In the genomic region with DNA sequence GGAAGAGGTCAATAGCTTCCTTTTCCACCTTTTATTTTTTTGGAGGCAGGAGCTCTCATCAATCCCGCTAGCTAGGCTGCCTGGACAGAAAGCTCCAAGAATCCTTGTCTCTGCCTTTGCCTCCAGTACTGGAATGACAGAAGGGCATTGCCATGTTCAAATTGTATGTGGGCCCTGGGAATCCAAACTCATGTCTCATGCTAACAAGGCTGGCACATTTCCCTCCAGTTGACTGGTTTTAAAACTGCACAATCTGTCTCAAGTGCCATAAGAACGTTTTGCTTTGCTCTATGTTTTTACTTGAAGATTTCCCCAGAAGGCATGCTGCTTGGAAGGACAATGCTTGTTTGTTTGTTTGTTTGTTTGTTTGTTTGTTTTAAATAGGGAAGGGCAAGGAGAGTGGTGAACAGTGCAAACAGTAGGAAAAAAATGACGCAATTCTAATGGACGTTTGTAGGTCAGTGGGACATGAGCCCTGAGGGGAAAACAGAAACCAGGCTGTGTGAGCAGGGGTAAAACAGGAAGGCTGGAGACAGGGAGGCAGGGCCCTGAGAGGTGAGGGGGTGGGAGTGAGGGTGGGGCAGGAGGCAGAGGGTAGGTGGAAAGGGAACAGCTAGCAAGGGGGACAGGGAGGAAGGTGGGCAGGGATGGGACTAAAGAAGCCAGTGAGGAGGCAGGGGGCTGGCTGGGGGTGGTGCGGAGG, we compare ENCODE assay signal across 13 mouse cellular contexts.
DNase-seq lines count a peak whose midpoint lies in the region; ATAC-seq lines count a peak whose summit lies in the region.
"Had no signal": no experiment of that assay in that cellular context is flagged by ENCODE, and none has a peak within 500 bp of the region (broad histone marks: within the 10 kb centered on the region; RNA-seq: fewer than 3 reads in every experiment).

No protein-coding gene starts in this region.

- no peaks in the 10 kb centered on the region for H3K9me3 ChIP-seq in heart, embryonic 16.5 days (replicated peaks; ENCODE audit: control insufficient read depth, low read length)
- H3K9me3 ChIP-seq in neural tube, embryonic 14.5 days (ENCODE audit: control insufficient read depth, low read length) = no peaks in the 10 kb centered on the region
- H3K9me3 ChIP-seq: embryonic facial prominence, embryonic 15.5 days; hindbrain, embryonic 13.5 days had no signal

- peak overlapping the region; percentile 38 for H3K27ac ChIP-seq in heart, embryonic 16.5 days (ENCODE audit: low read length)
- no peak overlapping the region for H3K27ac ChIP-seq in neural tube, embryonic 14.5 days (ENCODE audit: low read depth, low read length)
- H3K27ac ChIP-seq: embryonic facial prominence, embryonic 15.5 days; hindbrain, embryonic 13.5 days had no signal

- intact Hi-C loops in heart, postnatal 10 days (cut with DNase I) = loop anchor here (5.0 to 10.0 kb wide), 3 partner anchors 208 to 671 kb away; no protein-coding TSS in a partner anchor

- peaks cover 12% of the 10 kb centered on the region; the same call in 1 of the 2 replicates for H3K4me1 ChIP-seq in heart, embryonic 16.5 days (ENCODE audit: control insufficient read depth, insufficient read depth, low read length)
- H3K4me1 ChIP-seq in neural tube, embryonic 14.5 days (ENCODE audit: control insufficient read depth, insufficient read depth, low read length) = no peaks in the 10 kb centered on the region

- no peak overlapping the region for H3K9ac ChIP-seq in heart, embryonic 16.5 days (ENCODE audit: low read length)
- H3K9ac ChIP-seq in neural tube, embryonic 14.5 days (replicated peaks; ENCODE audit: low read depth, low read length) = no peak overlapping the region
- H3K9ac ChIP-seq: embryonic facial prominence, embryonic 15.5 days; hindbrain, embryonic 13.5 days had no signal

- H3K4me2 ChIP-seq in heart, embryonic 16.5 days (ENCODE audit: low read depth, low read length) = no peak overlapping the region
- H3K4me2 ChIP-seq in neural tube, embryonic 14.5 days (ENCODE audit: low read depth, low read length) = no peak overlapping the region
- H3K4me2 ChIP-seq: embryonic facial prominence, embryonic 15.5 days; hindbrain, embryonic 13.5 days had no signal

- no peaks in the 10 kb centered on the region for H3K27me3 ChIP-seq in heart, embryonic 16.5 days (ENCODE audit: control insufficient read depth, insufficient read depth, low read length)
- no peaks in the 10 kb centered on the region for H3K27me3 ChIP-seq in neural tube, embryonic 14.5 days (ENCODE audit: control insufficient read depth, insufficient read depth, low read length)
- H3K27me3 ChIP-seq: embryonic facial prominence, embryonic 15.5 days; hindbrain, embryonic 13.5 days had no signal

- 48% methylated on average over 5 of the region's 5 CpGs for WGBS in heart, embryonic 16.5 days
- WGBS in neural tube, embryonic 14.5 days = 51% methylated on average over 5 of the region's 5 CpGs

- H3K36me3 ChIP-seq in heart, embryonic 16.5 days (ENCODE audit: control insufficient read depth, insufficient read depth) = no peaks in the 10 kb centered on the region
- no peaks in the 10 kb centered on the region for H3K36me3 ChIP-seq in neural tube, embryonic 14.5 days (ENCODE audit: control insufficient read depth, insufficient read depth, low read length)
- H3K36me3 ChIP-seq: embryonic facial prominence, embryonic 15.5 days; hindbrain, embryonic 13.5 days had no signal

- H3K4me3 ChIP-seq in heart, embryonic 16.5 days (ENCODE audit: low read length) = no peak overlapping the region
- no peak overlapping the region for H3K4me3 ChIP-seq in neural tube, embryonic 14.5 days (ENCODE audit: low read depth, low read length)
- H3K4me3 ChIP-seq: embryonic facial prominence, embryonic 15.5 days; hindbrain, embryonic 13.5 days had no signal

- ATAC-seq in heart, embryonic 16.5 days (replicated peaks; ENCODE audit: extremely low read depth, insufficient read depth, low FRiP score) = no peak
- ATAC-seq in neural tube, embryonic 14.5 days (ENCODE audit: low read depth) = peak; percentile 25; the same call in 1 of the 2 replicates
- ATAC-seq: activated CD4-positive, CD25-positive, alpha-beta regulatory T cell, adult 4 months had no signal

- DNase-seq in cerebellum, postnatal 10 days = peak; percentile 34 to 35
- no peak for DNase-seq in cerebellum, adult 18-20 months
- DNase-seq in heart, postnatal 10 days = no peak
- DNase-seq in neural tube, embryonic 10.5 days (ENCODE audit: extremely low spot score, low spot score) = no peak
- DNase-seq in urinary bladder, adult 18-20 months (ENCODE audit: low spot score in 2 of 2) = no peak
- no peak for DNase-seq in layer of hippocampus, postnatal 14 days (ENCODE audit: low spot score in 2 of 2)
- DNase-seq: cerebellum, postnatal 36 days; layer of hippocampus, adult 9-11 months had no signal

Comparison
In these comparisons a context has a peak if more than half of its experiments do, and no peak if none do; other contexts are left out.
1. DNase-seq: peak in cerebellum, postnatal 10 days (2 of 2); none in cerebellum, adult 18-20 months (0 of 2), heart, postnatal 10 days (0 of 2), neural tube, embryonic 10.5 days (single experiment), urinary bladder, adult 18-20 months (0 of 2) and layer of hippocampus, postnatal 14 days (0 of 2).